Mouse (Mus musculus) midbrain, embryonic 10.5 days (tissue): ENCODE data around the gene Mtmr3. TPM values are rescaled to one million over a fixed set of nuclear protein-coding genes. Genes with fewer than 3 reads are reported as not detected.

Experiments
- DNase-seq: peaks from one replicate; pipeline ENCODE4 v3.0.0-alpha.2; 2017; ENCODE audit warnings: low spot score
- H3K27ac ChIP-seq: fragments of 300-500 bp; sonication (generic); replicated peaks from 2 replicates; pipeline ENCODE4 v1.5.1; 2016; ENCODE audit warnings: mild to moderate bottlenecking
- H3K27me3 ChIP-seq: fragments of 300-500 bp; sonication (generic); 2 replicates; pipeline ENCODE4 v1.6.1; 2016; ENCODE audit warnings: low read depth, mild to moderate bottlenecking; ENCODE audit not compliant: poor library complexity, severe bottlenecking
- H3K36me3 ChIP-seq: fragments of 300-500 bp; sonication (generic); 2 replicates; pipeline ENCODE4 v1.6.1; 2016; ENCODE audit warnings: mild to moderate bottlenecking, moderate library complexity
- H3K4me1 ChIP-seq: fragments of 300-500 bp; sonication (generic); 2 replicates; pipeline ENCODE4 v1.6.1; 2016
- H3K4me3 ChIP-seq: fragments of 300-500 bp; sonication (generic); 2 replicates; pipeline ENCODE4 v1.5.1; 2016; ENCODE audit warnings: mild to moderate bottlenecking, moderate library complexity
- H3K9me3 ChIP-seq: fragments of 300-500 bp; sonication (generic); replicated peaks from 2 replicates; pipeline ENCODE4 v1.6.1; 2016; ENCODE audit warnings: mild to moderate bottlenecking
- WGBS: fragments of 180-500 bp; shearing (Covaris S2); methylation state at CpG from one replicate; pipeline ENCODE4 v1.1.7; 2016; 5-methylcytosine and 5-hydroxymethylcytosine counted together
- polyA plus RNA-seq: library from polyadenylated mRNA; unstranded; fragments of >200 nt; fragmentation: Nextera tagmentation; extraction: Ambion mirVana; gene quantifications from 2 replicates; pipeline ENCODE4 v1.2.1, GENCODE M21; 2016

Mtmr3 gene
- polyA plus RNA-seq, 1 experiment from 2014 or later, result 27.0 TPM

GRCm38 (mm10) chr11:4622442-4622986 is 27.9 kb upstream of the Mtmr3 start:
- H3K4me3 ChIP-seq, result no peak overlapping the region
- no peaks in the 10 kb centered on the region for H3K36me3 ChIP-seq
- no peaks in the 10 kb centered on the region for H3K9me3 ChIP-seq
- H3K4me1 ChIP-seq, result peaks cover 7% of the 10 kb centered on the region
- no peak for DNase-seq
- H3K27ac ChIP-seq, result no peak overlapping the region
- 83% methylated on average over 7 of the region's 7 CpGs for WGBS
- no peaks in the 10 kb centered on the region for H3K27me3 ChIP-seq

- no peak for DNase-seq
- H3K4me1 ChIP-seq, result peaks cover 7% of the 10 kb centered on the region
- no peaks in the 10 kb centered on the region for H3K27me3 ChIP-seq
- H3K27ac ChIP-seq, result no peak overlapping the region
- WGBS, result 89% methylated on average over 4 of the region's 4 CpGs
- H3K9me3 ChIP-seq, result no peaks in the 10 kb centered on the region
- no peak overlapping the region for H3K4me3 ChIP-seq
- no peaks in the 10 kb centered on the region for H3K36me3 ChIP-seq
Measured at GRCm38 (mm10) chr11:4621866-4622265, 27.2 kb upstream of the Mtmr3 start.

GRCm38 (mm10) chr11:4620501-4621108 is 25.9 kb upstream of the Mtmr3 start:
- no peak for DNase-seq
- no peaks in the 10 kb centered on the region for H3K27me3 ChIP-seq
- H3K4me3 ChIP-seq, result no peak overlapping the region
- 0 out of 2 replicates have a peak, but pooled peaks cover under 1% of the 10 kb centered on the region for H3K4me1 ChIP-seq
- H3K9me3 ChIP-seq, result no peaks in the 10 kb centered on the region
- 58% methylated on average over 13 of the region's 13 CpGs for WGBS
- no peak overlapping the region for H3K27ac ChIP-seq
- no peaks in the 10 kb centered on the region for H3K36me3 ChIP-seq

GRCm38 (mm10) chr11:4620017-4620485 is 25.4 kb upstream of the Mtmr3 start, which contains the start of gene Gm11032:
TSS of gene Gm11032 (plus strand) at chr11:4620067.
- 87% methylated on average over 16 of the region's 16 CpGs for WGBS

GRCm38 (mm10) chr11:4611904-4612303 is 17.2 kb upstream of the Mtmr3 start:
- Histone ChIP-seq H3K9me3 (no peaks in the 10 kb centered on the region), H3K27me3 (no peaks in the 10 kb centered on the region), H3K4me3 (no peak overlapping the region), H3K27ac (no peak overlapping the region), H3K36me3 (no peaks in the 10 kb centered on the region), H3K4me1 (no peaks in the 10 kb centered on the region)
- no peak for DNase-seq
- 80% methylated on average over 2 of the region's 2 CpGs for WGBS

More at GRCm38 (mm10) chr11:4620017-4620485, 25.4 kb upstream of the Mtmr3 start, which contains the start of gene Gm11032:
- Histone ChIP-seq H3K27ac (no peak within 1 kb of the TSS), H3K4me1 (no peaks in the 10 kb centered on the region), H3K27me3 (no peaks in the 10 kb centered on the region), H3K4me3 (no peak within 1 kb of the TSS), H3K9me3 (no peaks in the 10 kb centered on the region), H3K36me3 (no peaks in the 10 kb centered on the region)
- DNase-seq, result no peak

- Histone ChIP-seq H3K4me1 (peaks cover 14% of the 10 kb centered on the region), H3K36me3 (no peaks in the 10 kb centered on the region), H3K27ac (no peak overlapping the region), H3K27me3 (no peaks in the 10 kb centered on the region), H3K9me3 (no peaks in the 10 kb centered on the region), H3K4me3 (no peak overlapping the region)
- no peak for DNase-seq
- 86% methylated on average over 1 of the region's 1 CpGs for WGBS
Measured at GRCm38 (mm10) chr11:4606541-4606940, 11.9 kb upstream of the Mtmr3 start.

- Histone ChIP-seq H3K9me3 (no peaks in the 10 kb centered on the region), H3K27ac (no peak overlapping the region), H3K27me3 (no peaks in the 10 kb centered on the region), H3K36me3 (no peaks in the 10 kb centered on the region), H3K4me1 (peaks cover 14% of the 10 kb centered on the region), H3K4me3 (no peak overlapping the region)
- WGBS, result 49% methylated on average over 7 of the region's 7 CpGs
- DNase-seq, result no peak
Measured at GRCm38 (mm10) chr11:4605414-4605813, 10.8 kb upstream of the Mtmr3 start.

- Histone ChIP-seq H3K4me3 (no peak overlapping the region), H3K27me3 (no peaks in the 10 kb centered on the region), H3K9me3 (no peaks in the 10 kb centered on the region), H3K27ac (no peak overlapping the region), H3K4me1 (peaks cover 14% of the 10 kb centered on the region), H3K36me3 (no peaks in the 10 kb centered on the region)
- DNase-seq, result no peak
- WGBS, result 71% methylated on average over 6 of the region's 6 CpGs
Measured at GRCm38 (mm10) chr11:4604441-4604840, 9.8 kb upstream of the Mtmr3 start.

- no peak overlapping the region for H3K4me3 ChIP-seq
- H3K27me3 ChIP-seq, result no peaks in the 10 kb centered on the region
- no peaks in the 10 kb centered on the region for H3K36me3 ChIP-seq
- peaks cover 14% of the 10 kb centered on the region for H3K4me1 ChIP-seq
- no peaks in the 10 kb centered on the region for H3K9me3 ChIP-seq
- DNase-seq, result no peak
- H3K27ac ChIP-seq, result no peak overlapping the region
- WGBS, result 57% methylated on average over 12 of the region's 12 CpGs
Measured at GRCm38 (mm10) chr11:4602691-4603441, 8.2 kb upstream of the Mtmr3 start.

- no peaks in the 10 kb centered on the region for H3K36me3 ChIP-seq
- DNase-seq, result no peak
- 82% methylated on average over 5 of the region's 5 CpGs for WGBS
- peaks cover 14% of the 10 kb centered on the region for H3K4me1 ChIP-seq
- H3K27ac ChIP-seq, result no peak overlapping the region
- H3K27me3 ChIP-seq, result no peaks in the 10 kb centered on the region
- no peak overlapping the region for H3K4me3 ChIP-seq
- H3K9me3 ChIP-seq, result no peaks in the 10 kb centered on the region
Measured at GRCm38 (mm10) chr11:4601890-4602289, 7.2 kb upstream of the Mtmr3 start.

GRCm38 (mm10) chr11:4599916-4600315 is 5.3 kb upstream of the Mtmr3 start:
- 99% methylated on average over 3 of the region's 3 CpGs for WGBS
- no peaks in the 10 kb centered on the region for H3K9me3 ChIP-seq
- DNase-seq, result no peak
- H3K27ac ChIP-seq, result no peak overlapping the region
- H3K27me3 ChIP-seq, result no peaks in the 10 kb centered on the region
- H3K4me1 ChIP-seq, result peaks cover 14% of the 10 kb centered on the region
- no peaks in the 10 kb centered on the region for H3K36me3 ChIP-seq
- no peak overlapping the region for H3K4me3 ChIP-seq

- Histone ChIP-seq H3K36me3 (no peaks in the 10 kb centered on the region), H3K4me3 (no peak overlapping the region), H3K4me1 (peaks cover 18% of the 10 kb centered on the region), H3K27me3 (no peaks in the 10 kb centered on the region), H3K27ac (no peak overlapping the region), H3K9me3 (no peaks in the 10 kb centered on the region)
- 89% methylated on average over 2 of the region's 2 CpGs for WGBS
- no peak for DNase-seq
Measured at GRCm38 (mm10) chr11:4598411-4598810, 3.7 kb upstream of the Mtmr3 start.
